Mouse (Mus musculus) limb, embryonic 14.5 days (tissue): ENCODE results near the gene Cep164. TPM values are rescaled to one million over a fixed set of nuclear protein-coding genes. Genes with fewer than 3 reads are reported as not detected.

Source experiments
- ATAC-seq: fragments of 200-750 bp; cut with Nextera tagmentation; 2 replicates; pipeline ENCODE4 v1.8.0; 2017; ENCODE audit warnings: low read depth, moderate number of reproducible peaks, moderate TSS enrichment; ENCODE audit not compliant: low FRiP score
- DNase-seq: peaks from one replicate; pipeline ENCODE4 v3.0.0-alpha.2; 2015; ENCODE audit warnings: low spot score
- H3K27ac ChIP-seq: fragments of 300-500 bp; sonication (generic); replicated peaks from 2 replicates; pipeline ENCODE4 v1.5.1; 2014; ENCODE audit warnings: low read depth, mild to moderate bottlenecking, low read length, moderate library complexity, mixed read lengths
- H3K27me3 ChIP-seq: fragments of 300-500 bp; sonication (generic); 2 replicates; pipeline ENCODE4 v1.6.1; 2014; ENCODE audit warnings: low read length, mixed read lengths; ENCODE audit not compliant: control insufficient read depth, insufficient read depth
- H3K36me3 ChIP-seq: fragments of 300-500 bp; sonication (generic); 2 replicates; pipeline ENCODE4 v1.6.1; 2014; ENCODE audit warnings: mild to moderate bottlenecking, low read length, moderate library complexity, mixed read lengths; ENCODE audit not compliant: control insufficient read depth, insufficient read depth
- H3K4me1 ChIP-seq: fragments of 300-500 bp; sonication (generic); 2 replicates; pipeline ENCODE4 v1.6.1; 2014; ENCODE audit warnings: antibody characterized with exemption, low read length, mixed read lengths; ENCODE audit not compliant: control insufficient read depth, insufficient read depth
- H3K4me2 ChIP-seq: fragments of 300-500 bp; sonication (generic); replicated peaks from 2 replicates; pipeline ENCODE4 v1.6.1; 2014; ENCODE audit warnings: low read depth, mild to moderate bottlenecking, low read length, moderate library complexity; ENCODE audit not compliant: severe bottlenecking
- H3K4me3 ChIP-seq: fragments of 300-500 bp; sonication (generic); replicated peaks from 2 replicates; pipeline ENCODE4 v1.5.1; 2014; ENCODE audit warnings: low read length
- H3K9ac ChIP-seq: fragments of 300-500 bp; sonication (generic); 2 replicates; pipeline ENCODE4 v1.6.1; 2014; ENCODE audit warnings: mild to moderate bottlenecking, low read depth, low read length, moderate library complexity; ENCODE audit not compliant: severe bottlenecking
- H3K9me3 ChIP-seq: fragments of 300-500 bp; sonication (generic); 2 replicates; pipeline ENCODE4 v1.6.1; 2016; ENCODE audit warnings: low read length; ENCODE audit not compliant: control insufficient read depth
- POLR2A ChIP-seq: fragments of 200-500 bp; IDR thresholded peaks from 2 replicates; pipeline ENCODE4 v1.8.0; 2012; ENCODE audit warnings: inconsistent platforms, mild to moderate bottlenecking, moderate library complexity, borderline replicate concordance; ENCODE audit not compliant: insufficient read depth, insufficient read length; ENCODE audit errors: extremely low read depth
- WGBS: fragments of 180-500 bp; shearing (Covaris S2); extraction: QIAGEN DNeasy Blood & Tissue Kit; methylation state at CpG from one replicate; pipeline ENCODE4 v1.1.7; 2014; 5-methylcytosine and 5-hydroxymethylcytosine counted together
- polyA plus RNA-seq, 2 experiments: library from polyadenylated mRNA; depleted of rRNA in 1 of 2; stranded (reverse) in 1 of 2; unstranded in 1 of 2; fragments of >200 nt; fragmentation: Nextera tagmentation in 1 of 2; extraction: Ambion mirVana in 1 of 2; gene quantifications; 2 replicates each; pipeline versions ENCODE4 v1.2.1 to v1.2.3; 2012 to 2014

Cep164 gene
- polyA plus RNA-seq, 2 experiments: 26.2 to 33.3 TPM

DNA sequence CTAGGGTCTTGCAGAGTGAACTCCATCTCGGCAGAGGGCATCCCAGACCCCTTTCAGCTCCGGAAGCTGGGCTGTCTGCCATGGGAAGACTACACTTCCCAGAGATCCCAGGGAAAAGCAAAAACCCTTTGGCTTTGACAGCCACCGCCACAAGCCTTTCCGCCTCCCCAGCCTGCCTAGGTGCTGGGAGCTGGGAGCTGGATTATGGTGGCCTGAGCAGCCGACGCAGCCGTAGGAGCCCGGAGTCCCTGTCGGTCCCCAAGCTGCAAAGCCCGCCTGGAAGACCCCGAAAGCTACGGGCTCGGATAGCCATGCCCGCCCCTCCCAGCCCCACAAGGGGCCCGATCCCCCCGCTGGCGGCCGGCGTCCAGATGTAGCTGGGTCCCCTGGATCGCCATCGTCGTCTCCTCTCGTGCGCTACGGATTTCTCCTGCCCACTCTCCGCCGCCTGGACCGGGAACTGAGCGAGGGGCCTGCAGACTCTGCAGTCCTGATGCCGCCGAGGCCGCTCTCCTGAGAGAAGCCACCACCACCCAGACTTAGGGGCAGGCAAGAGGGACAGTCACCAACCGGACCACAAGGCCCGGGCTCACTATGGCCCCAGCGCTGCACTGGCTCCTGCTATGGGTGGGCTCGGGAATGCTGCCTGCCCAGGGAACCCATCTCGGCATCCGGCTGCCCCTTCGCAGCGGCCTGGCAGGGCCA is 10.1 kb upstream of the Cep164 start, which contains the start of gene Bace1:
Bace1 (plus strand) TSS at position 147 of the 705 bp plus-strand sequence.
- DNase-seq (peak; percentile 89), ATAC-seq (peak; percentile 84)
- Histone ChIP-seq H3K9ac (peak within 1 kb of the TSS; percentile 83), H3K27ac (peak within 1 kb of the TSS; percentile 1; the same call in 1 of the 2 replicates), H3K9me3 (no peaks in the 10 kb centered on the region), H3K4me3 (peak within 1 kb of the TSS; percentile 60), H3K27me3 (no peaks in the 10 kb centered on the region), H3K4me1 (peaks cover 22% of the 10 kb centered on the region), H3K36me3 (no peaks in the 10 kb centered on the region; the same call in 1 of the 2 replicates), H3K4me2 (peak within 1 kb of the TSS; percentile 93)
- under 1% methylated on average over 23 of the region's 40 CpGs for WGBS
- no peak for TF ChIP-seq POLR2A

GRCm38 (mm10) chr9:45838069-45838433 is 9.6 kb upstream of the Cep164 start:
- no peaks in the 10 kb centered on the region; the same call in 1 of the 2 replicates for H3K36me3 ChIP-seq
- no peaks in the 10 kb centered on the region for H3K9me3 ChIP-seq
- no peaks in the 10 kb centered on the region for H3K27me3 ChIP-seq
- no peak overlapping the region for H3K27ac ChIP-seq
- H3K9ac ChIP-seq: no peak overlapping the region
- ATAC-seq (peak; percentile 38; the same call in 1 of the 2 replicates), DNase-seq (no peak)
- H3K4me1 ChIP-seq: peaks cover 22% of the 10 kb centered on the region
- H3K4me3 ChIP-seq: peak overlapping the region; percentile 60
- peak overlapping the region; percentile 93; the same call in 1 of the 2 replicates for H3K4me2 ChIP-seq
- 21% methylated on average over 4 of the region's 4 CpGs for WGBS
- no peak for TF ChIP-seq POLR2A

GRCm38 (mm10) chr9:45833461-45833860 is 5.0 kb upstream of the Cep164 start:
- no peak for ATAC-seq
- 71% methylated on average over 2 of the region's 2 CpGs for WGBS

DNA sequence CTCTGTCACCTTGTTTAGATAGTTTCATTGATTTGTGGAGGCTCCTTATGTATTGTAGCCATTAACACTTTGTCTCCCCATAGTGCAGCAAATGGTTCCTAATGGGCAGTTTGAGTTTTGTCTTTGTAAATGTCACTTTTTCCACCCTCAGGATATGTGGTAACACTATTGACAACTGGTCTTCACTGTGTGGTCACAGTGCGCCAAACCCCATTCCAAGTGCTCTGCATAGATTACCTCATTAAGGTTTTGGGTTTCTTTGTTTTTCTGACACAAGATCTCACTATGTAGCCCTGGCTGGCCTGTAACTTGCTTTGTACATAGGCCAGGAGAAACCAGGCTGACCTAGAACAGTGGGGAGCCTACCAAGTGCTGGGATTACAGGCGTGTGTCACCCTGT is 4.4 kb upstream of the Cep164 start:
- no peaks in the 10 kb centered on the region for H3K4me1 ChIP-seq
- H3K36me3 ChIP-seq: no peaks in the 10 kb centered on the region
- no peak overlapping the region for H3K27ac ChIP-seq
- H3K4me3 ChIP-seq: no peak overlapping the region
- no peaks in the 10 kb centered on the region for H3K27me3 ChIP-seq
- 79% methylated on average over 2 of the region's 2 CpGs for WGBS
- no peak overlapping the region for H3K4me2 ChIP-seq
- ATAC-seq: no peak
- no peaks in the 10 kb centered on the region for H3K9me3 ChIP-seq
- DNase-seq: no peak
- no peak for TF ChIP-seq POLR2A
- no peak overlapping the region for H3K9ac ChIP-seq

More at GRCm38 (mm10) chr9:45833461-45833860, 5.0 kb upstream of the Cep164 start:
- no peaks in the 10 kb centered on the region for H3K27me3 ChIP-seq
- no peak overlapping the region for H3K9ac ChIP-seq
- no peak for DNase-seq
- no peaks in the 10 kb centered on the region for H3K36me3 ChIP-seq
- no peak for TF ChIP-seq POLR2A
- H3K9me3 ChIP-seq: no peaks in the 10 kb centered on the region
- no peaks in the 10 kb centered on the region for H3K4me1 ChIP-seq
- no peak overlapping the region for H3K4me2 ChIP-seq
- H3K27ac ChIP-seq: no peak overlapping the region
- no peak overlapping the region for H3K4me3 ChIP-seq

- no peaks in the 10 kb centered on the region for H3K36me3 ChIP-seq
- H3K4me3 ChIP-seq: peak overlapping the region; percentile 62
- H3K4me1 ChIP-seq: 0 out of 2 replicates have a peak, but pooled peaks cover 4% of the 10 kb centered on the region
- H3K4me2 ChIP-seq: peak overlapping the region; percentile 70
- no peak overlapping the region for H3K27ac ChIP-seq
- no peak overlapping the region for H3K9ac ChIP-seq
- no peaks in the 10 kb centered on the region for H3K27me3 ChIP-seq
- TF ChIP-seq POLR2A: no peak
- DNase-seq (peak; percentile 76), ATAC-seq (no peak)
- WGBS: 32% methylated on average over 10 of the region's 10 CpGs
- H3K9me3 ChIP-seq: no peaks in the 10 kb centered on the region
Observed at GRCm38 (mm10) chr9:45829107-45829506, 616 bp upstream of the Cep164 start.
